Mouse (Mus musculus): ENCODE data around the gene Zfp341. TPM values are rescaled to one million over a fixed set of nuclear protein-coding genes. Genes with fewer than 3 reads are reported as not detected.

The Zfp341 gene
- total and polyA plus RNA-seq, 2 experiments from 2014 or later, result 1.5 to 7.7 TPM

- H3K4me1 ChIP-seq (ENCODE audit: insufficient read depth, low read length), result no peaks in the 10 kb centered on the region
- peaks cover 44% of the 10 kb centered on the region for H3K36me3 ChIP-seq (ENCODE audit: insufficient read depth, low read length)
- no peak overlapping the region for H3K4me2 ChIP-seq (ENCODE audit: low read depth, low read length, poor library complexity, severe bottlenecking)
- no peak for TF ChIP-seq CTCF (IDR thresholded peaks at IDR 0.05)
- no peak for DNase-seq (ENCODE audit: low spot score)
- H3K9me3 ChIP-seq (ENCODE audit: low read length), result no peaks in the 10 kb centered on the region
- H3K27me3 ChIP-seq (ENCODE audit: insufficient read depth, low read length), result no peaks in the 10 kb centered on the region
- H3K4me3 ChIP-seq (ENCODE audit: low read depth, low read length), result no peak overlapping the region
- ATAC-seq (ENCODE audit: low FRiP score), result no peak
- H3K9ac ChIP-seq (replicated peaks; ENCODE audit: low read length, poor library complexity, severe bottlenecking), result no peak overlapping the region
- no peak overlapping the region for H3K27ac ChIP-seq (ENCODE audit: low read depth, low read length)
- 92% methylated on average over 12 of the region's 12 CpGs for WGBS
Observed at GRCm38 (mm10) chr2:154693941-154694256, 80.8 kb downstream of the Zfp341 start.

DNA sequence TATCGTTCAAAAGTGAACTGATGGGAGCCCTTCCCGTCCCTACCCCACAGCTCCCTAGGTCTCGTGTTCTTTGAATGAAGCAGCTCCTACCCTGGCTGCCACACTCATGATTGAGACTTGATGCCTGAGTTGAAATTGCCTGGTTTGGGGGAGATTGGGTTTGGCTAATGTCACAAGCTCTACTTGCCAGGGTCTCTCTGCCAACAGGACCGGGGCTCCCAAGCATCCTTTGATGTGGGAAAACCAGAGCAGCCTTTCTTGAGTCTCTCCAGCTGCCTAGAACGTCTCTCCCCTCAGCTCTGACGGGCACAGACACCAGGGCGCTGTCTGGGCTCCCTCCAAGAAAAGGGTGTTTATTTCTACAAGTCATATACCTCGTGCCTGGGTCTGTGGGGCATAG lies 82.6 kb downstream of the Zfp341 start:
- H3K4me1 ChIP-seq (ENCODE audit: insufficient read depth, low read length), result no peaks in the 10 kb centered on the region
- no peak for TF ChIP-seq CTCF (IDR thresholded peaks at IDR 0.05)
- ATAC-seq (ENCODE audit: low FRiP score), result no peak
- no peak overlapping the region for H3K4me3 ChIP-seq (ENCODE audit: low read depth, low read length)
- H3K9me3 ChIP-seq (ENCODE audit: low read length), result no peaks in the 10 kb centered on the region
- peaks cover 33% of the 10 kb centered on the region for H3K36me3 ChIP-seq (ENCODE audit: insufficient read depth, low read length)
- DNase-seq (ENCODE audit: low spot score), result no peak
- no peak overlapping the region for H3K4me2 ChIP-seq (ENCODE audit: low read depth, low read length, poor library complexity, severe bottlenecking)
- WGBS, result 64% methylated on average over 8 of the region's 8 CpGs
- no peak overlapping the region for H3K9ac ChIP-seq (replicated peaks; ENCODE audit: low read length, poor library complexity, severe bottlenecking)
- H3K27ac ChIP-seq (ENCODE audit: low read depth, low read length), result no peak overlapping the region
- no peaks in the 10 kb centered on the region for H3K27me3 ChIP-seq (ENCODE audit: insufficient read depth, low read length)

Other genes starting within 250 kb of the Zfp341 start
- gene Cdk5rap1, start 240.3 kb upstream of the Zfp341 start, total RNA-seq (2014; rRNA removed), result 10.8 and 12.4 TPM in 2 replicates
- 5.4 and 6.2 TPM in 2 replicates for gene Cdk5rap1, start 240.3 kb upstream of the Zfp341 start, polyA plus RNA-seq (2015; fragmentation: Nextera tagmentation; extraction: Ambion mirVana)
- gene Snta1, start 205.2 kb upstream of the Zfp341 start, total RNA-seq (2014; rRNA removed), result 28.0 and 32.0 TPM in 2 replicates
- gene Snta1, start 205.2 kb upstream of the Zfp341 start, polyA plus RNA-seq (2015; fragmentation: Nextera tagmentation; extraction: Ambion mirVana), result 15.4 and 15.8 TPM in 2 replicates
- gene Cbfa2t2, start 176.8 kb upstream of the Zfp341 start, total RNA-seq (2014; rRNA removed), result 53.2 and 57.8 TPM in 2 replicates
- 30.0 and 31.3 TPM in 2 replicates for gene Cbfa2t2, start 176.8 kb upstream of the Zfp341 start, polyA plus RNA-seq (2015; fragmentation: Nextera tagmentation; extraction: Ambion mirVana)
- 1.6 and 2.5 TPM in 2 replicates for gene 1700003F12Rik, start 66.2 kb upstream of the Zfp341 start, total RNA-seq (2014; rRNA removed)
- 4.0 and 5.3 TPM in 2 replicates for gene 1700003F12Rik, start 66.2 kb upstream of the Zfp341 start, polyA plus RNA-seq (2015; fragmentation: Nextera tagmentation; extraction: Ambion mirVana)
- gene Actl10, start 61.5 kb upstream of the Zfp341 start, total RNA-seq (2014; rRNA removed), result not detected in 2 replicates
- gene Actl10, start 61.5 kb upstream of the Zfp341 start, polyA plus RNA-seq (2015; fragmentation: Nextera tagmentation; extraction: Ambion mirVana), result 0.11 and 0.16 TPM in 2 replicates
- gene Necab3, start 54.4 kb upstream of the Zfp341 start, total RNA-seq (2014; rRNA removed), result 23.3 and 27.7 TPM in 2 replicates
- gene Necab3, start 54.4 kb upstream of the Zfp341 start, polyA plus RNA-seq (2015; fragmentation: Nextera tagmentation; extraction: Ambion mirVana), result 18.1 and 18.9 TPM in 2 replicates
- gene E2f1, start 43.4 kb upstream of the Zfp341 start, total RNA-seq (2014; rRNA removed), result 2.0 and 2.3 TPM in 2 replicates
- 2.1 and 2.3 TPM in 2 replicates for gene E2f1, start 43.4 kb upstream of the Zfp341 start, polyA plus RNA-seq (2015; fragmentation: Nextera tagmentation; extraction: Ambion mirVana)
- gene Pxmp4, start 9.6 kb upstream of the Zfp341 start, total RNA-seq (2014; rRNA removed), result 16.1 and 21.6 TPM in 2 replicates
- 17.8 and 21.1 TPM in 2 replicates for gene Pxmp4, start 9.6 kb upstream of the Zfp341 start, polyA plus RNA-seq (2015; fragmentation: Nextera tagmentation; extraction: Ambion mirVana)
- not detected in 2 replicates for gene 4930519P11Rik, start 140 bp downstream of the Zfp341 start, total RNA-seq (2014; rRNA removed)
- gene 4930519P11Rik, start 140 bp downstream of the Zfp341 start, polyA plus RNA-seq (2015; fragmentation: Nextera tagmentation; extraction: Ambion mirVana), result 0.35 TPM in 1 of 2 replicates, not detected in the other
- gene Chmp4b, start 38.4 kb downstream of the Zfp341 start, total RNA-seq (2014; rRNA removed), result 152 and 156 TPM in 2 replicates
- gene Chmp4b, start 38.4 kb downstream of the Zfp341 start, polyA plus RNA-seq (2015; fragmentation: Nextera tagmentation; extraction: Ambion mirVana), result 28.1 and 31.7 TPM in 2 replicates
- gene Gm14214, start 156.7 kb downstream of the Zfp341 start, total RNA-seq (2014; rRNA removed), result not detected in 2 replicates
- not detected in 2 replicates for gene Gm14214, start 156.7 kb downstream of the Zfp341 start, polyA plus RNA-seq (2015; fragmentation: Nextera tagmentation; extraction: Ambion mirVana)
- gene Raly, start 177.8 kb downstream of the Zfp341 start, total RNA-seq (2014; rRNA removed), result 132 and 160 TPM in 2 replicates
- 18.4 and 19.3 TPM in 2 replicates for gene Raly, start 177.8 kb downstream of the Zfp341 start, polyA plus RNA-seq (2015; fragmentation: Nextera tagmentation; extraction: Ambion mirVana)
- 5.9 TPM in 1 of 2 replicates, not detected in the other for gene a, start 178.1 kb downstream of the Zfp341 start, total RNA-seq (2014; rRNA removed)
- gene a, start 178.1 kb downstream of the Zfp341 start, polyA plus RNA-seq (2015; fragmentation: Nextera tagmentation; extraction: Ambion mirVana), result 1.1 and 2.3 TPM in 2 replicates